Mouse (Mus musculus) granulocyte monocyte progenitor cell, adult 5-6 weeks (primary cell): Measurements from ENCODE around the gene Dbndd2. TPM values are rescaled to one million over a fixed set of nuclear protein-coding genes. Genes with fewer than 3 reads are reported as not detected.

Experiments
- ATAC-seq: replicated peaks from 2 replicates; pipeline ENCODE4 v1.8.0; 2016; ENCODE audit warnings: mild to moderate bottlenecking, moderate TSS enrichment, inconsistent platforms; ENCODE audit not compliant: poor library complexity, severe bottlenecking
- total RNA-seq, 2 experiments: library from RNA; stranded (forward) in 1 of 2; stranded (reverse) in 1 of 2; fragments of 200-712, 200-1000 nt in 1 of 2; fragments of >200 nt in 1 of 2; fragmentation: Nextera tagmentation in 1 of 2; gene quantifications; 2 replicates each; pipeline ENCODE4 v1.2.3; 2014 to 2017

The Dbndd2 gene
- total RNA-seq, 2 experiments from 2014 or later: 0.46 to 5.6 TPM

DNA sequence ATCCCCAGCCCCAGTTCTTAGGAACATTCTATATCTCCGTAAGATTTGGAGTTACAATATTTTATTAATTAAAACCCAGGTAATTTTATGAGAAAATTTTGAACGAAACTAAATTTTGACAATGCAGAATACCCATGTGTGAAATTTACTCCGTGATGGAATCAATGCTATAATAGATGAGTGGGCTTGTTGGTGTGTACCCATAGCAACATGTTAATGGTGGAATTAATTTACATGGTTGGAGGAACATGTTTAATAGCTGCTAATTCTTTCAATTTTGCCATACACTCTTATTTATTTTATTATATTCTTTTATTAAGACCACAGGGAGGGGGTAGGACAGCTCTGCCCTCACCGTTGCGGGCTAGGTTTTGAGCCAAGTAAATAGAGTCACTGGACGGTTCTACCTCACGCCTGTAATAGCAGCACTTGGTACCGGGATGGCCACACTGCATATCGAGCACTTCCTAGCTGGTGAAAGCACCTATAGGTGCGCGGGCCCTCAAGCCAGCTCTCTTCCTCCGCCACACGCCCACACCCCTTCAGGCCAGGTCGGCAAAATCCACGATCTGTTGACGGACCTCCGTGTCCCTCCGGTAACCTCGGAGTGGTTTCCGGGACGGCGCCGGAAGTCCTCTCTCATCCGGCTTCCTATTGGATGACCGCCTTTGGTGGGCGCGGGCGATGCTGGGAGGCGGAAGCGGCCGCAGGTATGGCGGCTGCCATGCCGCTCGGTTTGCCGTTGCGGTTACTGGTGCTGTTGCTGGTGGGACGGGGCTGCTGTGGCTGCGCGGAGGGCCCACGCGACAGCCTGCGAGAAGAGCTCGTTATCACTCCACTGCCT, 11.2 kb downstream of the Dbndd2 start, which contains the start of gene Pigt:
TSS of gene Pigt (plus strand) at position 674 of the 844 bp plus-strand sequence.
- peak; percentile 95 for ATAC-seq

DNA sequence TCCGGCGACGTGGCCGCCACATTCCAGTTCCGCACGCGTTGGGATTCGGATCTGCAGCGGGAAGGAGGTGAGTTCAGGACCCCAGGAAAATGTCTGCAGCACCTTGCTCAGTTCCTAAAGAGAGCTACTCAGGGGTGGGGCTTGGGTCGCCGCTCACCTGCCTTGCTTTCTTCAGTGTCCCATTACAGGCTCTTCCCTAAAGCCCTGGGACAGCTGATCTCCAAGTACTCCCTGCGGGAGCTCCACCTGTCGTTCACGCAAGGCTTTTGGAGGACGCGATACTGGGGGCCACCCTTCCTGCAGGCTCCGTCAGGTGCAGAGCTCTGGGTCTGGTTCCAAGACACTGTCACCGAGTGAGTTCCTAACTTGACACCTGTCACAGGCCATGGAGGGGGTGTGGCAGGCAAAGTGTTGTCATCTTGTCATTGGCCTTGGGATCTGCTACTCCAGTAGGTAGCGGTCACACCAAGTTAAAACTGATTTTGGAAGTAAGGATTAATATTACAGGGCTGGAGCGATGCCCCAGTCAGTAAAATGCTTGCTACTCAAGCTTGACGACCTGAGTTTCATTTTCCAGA, 11.9 kb downstream of the Dbndd2 start:
- ATAC-seq: peak; percentile 14

GRCm38 (mm10) chr2:164499317-164499716, 13.4 kb downstream of the Dbndd2 start:
- ATAC-seq: no peak

- no peak for ATAC-seq
These were observed 14.6 kb downstream of the Dbndd2 start for GRCm38 (mm10) chr2:164500511-164500910.

GRCm38 (mm10) chr2:164504919-164505318, 19.0 kb downstream of the Dbndd2 start:
- no peak for ATAC-seq

DNA sequence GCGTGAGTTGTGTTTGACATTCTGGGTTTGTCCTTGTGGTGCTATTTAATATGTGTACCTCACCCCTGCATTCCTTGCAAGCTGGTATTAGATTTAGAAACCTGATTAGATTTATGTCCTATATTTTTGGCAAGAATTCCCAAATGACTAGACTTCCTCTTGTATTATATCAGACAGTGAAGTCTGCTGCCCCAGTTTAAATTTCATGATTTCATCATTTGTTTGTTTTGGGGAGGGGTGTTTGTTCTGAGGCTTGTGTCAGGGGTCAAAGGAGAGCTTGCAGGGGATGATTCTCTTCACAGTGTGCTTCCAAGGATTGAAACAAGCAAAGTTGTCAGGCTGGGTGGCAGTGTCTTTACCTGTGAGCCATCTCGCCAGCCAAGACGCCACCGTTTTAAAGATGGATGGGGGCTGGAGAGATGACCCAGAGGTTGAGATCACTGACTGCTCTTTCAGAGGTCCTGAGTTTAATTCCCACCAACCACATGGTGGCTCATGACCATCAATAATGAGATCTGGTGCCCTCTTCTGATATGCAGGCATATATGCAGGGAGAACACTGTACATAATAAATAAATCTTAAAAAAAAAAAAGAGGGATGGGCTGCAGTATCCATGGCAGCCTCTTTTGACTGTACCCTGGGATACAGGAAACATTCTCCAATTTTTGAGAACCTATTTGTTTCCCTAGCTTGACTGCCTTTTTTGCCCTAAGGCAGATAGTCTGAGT, 19.9 kb downstream of the Dbndd2 start:
- no peak for ATAC-seq

- ATAC-seq: no peak
These were observed 21.9 kb downstream of the Dbndd2 start for GRCm38 (mm10) chr2:164507811-164508210.

- no peak for ATAC-seq
These were observed 24.8 kb downstream of the Dbndd2 start for GRCm38 (mm10) chr2:164510621-164511190.

GRCm38 (mm10) chr2:164512121-164512909, 26.4 kb downstream of the Dbndd2 start:
- no peak for ATAC-seq

DNA sequence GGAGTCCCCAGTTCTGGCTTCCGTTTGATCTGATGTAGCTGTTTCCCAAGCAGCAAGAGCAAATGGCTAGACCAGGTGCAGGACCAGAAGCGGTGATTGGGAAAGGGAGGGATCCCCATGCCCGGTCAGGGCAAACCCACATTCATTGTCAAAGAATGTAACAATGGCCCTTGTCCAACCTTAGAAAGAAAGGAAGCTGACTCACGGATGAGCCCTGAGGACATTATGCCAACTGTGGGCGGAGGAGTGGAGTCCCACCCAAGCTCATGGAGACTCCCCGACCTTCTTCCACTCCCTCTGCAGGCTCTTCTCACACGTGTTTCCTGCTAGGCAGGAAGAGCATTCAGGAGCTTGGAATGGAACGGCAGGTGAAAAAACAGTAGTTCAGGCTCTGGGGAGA, 27.5 kb downstream of the Dbndd2 start:
- ATAC-seq: no peak

GRCm38 (mm10) chr2:164514916-164515315, 29.0 kb downstream of the Dbndd2 start:
- no peak for ATAC-seq

GRCm38 (mm10) chr2:164515897-164516296, 30.0 kb downstream of the Dbndd2 start:
- no peak for ATAC-seq

- ATAC-seq: no peak
These were observed 30.7 kb downstream of the Dbndd2 start for GRCm38 (mm10) chr2:164516592-164516991.

GRCm38 (mm10) chr2:164517485-164518221, 31.7 kb downstream of the Dbndd2 start:
- ATAC-seq: peak; percentile 21; the same call in 1 of the 2 replicates

DNA sequence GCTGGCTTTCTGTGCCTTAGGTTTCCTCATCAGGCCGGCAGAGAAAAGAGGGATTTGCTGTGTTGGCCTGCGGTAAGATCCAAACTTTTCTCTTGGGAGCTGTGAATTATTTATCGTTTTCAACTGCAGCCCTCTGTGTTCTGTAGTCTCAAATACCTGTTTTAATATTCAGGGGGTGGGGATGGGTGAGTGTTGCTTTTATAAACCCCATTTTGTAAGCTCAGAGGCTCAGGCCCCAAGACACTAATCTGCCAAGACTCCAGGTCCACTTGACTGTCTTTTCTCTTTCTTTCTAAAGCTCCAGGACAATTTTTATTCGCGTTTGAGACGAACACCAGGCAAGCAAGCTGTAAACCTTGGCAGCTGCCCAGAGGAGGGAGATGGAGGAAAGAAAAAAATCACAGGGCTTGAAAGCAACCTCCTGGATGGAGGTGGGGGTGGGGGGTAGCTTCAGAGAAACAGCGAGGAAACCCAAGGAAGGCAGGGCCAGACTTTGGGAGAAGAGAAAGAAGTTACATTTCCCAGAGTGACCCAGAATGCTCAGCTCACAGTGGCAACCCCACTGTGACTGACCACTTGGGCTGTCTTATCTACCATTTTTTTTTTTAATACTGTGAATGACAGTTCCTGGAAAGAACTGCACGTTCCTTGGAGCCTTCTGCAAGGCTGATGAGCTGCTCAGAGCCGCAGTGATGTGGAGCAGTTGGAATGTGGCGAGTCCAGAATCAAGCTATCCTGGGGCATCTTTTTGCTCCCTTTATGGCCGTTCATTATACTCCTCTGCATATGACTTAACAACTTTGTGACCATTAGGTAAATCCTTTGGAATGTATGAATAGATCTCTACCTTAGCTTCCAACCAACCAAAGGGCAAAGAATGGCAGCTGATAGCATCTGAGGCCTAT, 32.6 kb downstream of the Dbndd2 start:
- no peak for ATAC-seq

- ATAC-seq: no peak
These were observed 33.2 kb downstream of the Dbndd2 start for GRCm38 (mm10) chr2:164519171-164519526.

DNA sequence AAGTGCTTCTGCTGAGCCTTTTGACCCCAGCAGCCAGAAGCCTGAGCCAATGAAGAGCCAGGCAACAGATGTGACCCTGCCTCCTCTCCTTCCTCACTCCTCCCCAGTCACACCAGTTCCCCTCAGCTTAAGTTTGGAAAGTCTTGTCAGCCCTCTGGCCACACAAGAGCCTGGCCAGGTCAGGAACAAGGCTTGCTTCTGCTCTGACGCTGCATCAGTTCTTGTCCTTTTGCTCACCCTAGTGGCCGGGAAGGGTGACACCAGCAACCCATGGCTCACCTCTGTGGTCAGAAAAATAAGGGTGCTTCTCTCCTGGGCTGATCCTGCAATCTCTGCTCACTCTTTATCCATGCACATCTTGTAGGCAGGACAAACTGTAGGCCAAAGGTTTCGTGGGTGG, 34.9 kb downstream of the Dbndd2 start:
- peak; percentile 62 for ATAC-seq

DNA sequence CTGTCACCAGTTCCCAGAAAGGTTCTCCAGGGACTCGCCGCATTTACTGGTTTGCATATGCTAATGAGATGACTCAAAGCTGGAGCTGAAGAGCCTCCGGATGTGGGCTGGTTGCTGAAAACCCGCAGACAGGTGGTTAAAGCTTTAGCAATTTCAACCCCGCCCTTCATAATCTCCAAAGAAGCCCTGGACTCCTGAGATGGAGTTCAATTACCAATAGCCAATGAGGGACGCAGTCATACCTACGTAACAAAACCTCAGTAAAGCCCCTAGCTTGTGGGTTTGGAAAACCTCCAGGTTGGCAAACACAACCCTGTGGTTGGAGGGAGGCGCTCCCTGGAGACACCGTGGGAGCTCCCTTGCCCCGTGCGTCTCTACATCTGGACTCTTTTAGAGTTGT, 35.9 kb downstream of the Dbndd2 start:
- ATAC-seq: peak; percentile 85
